Mouse (Mus musculus): ENCODE results near the gene Ttll12. TPM values are rescaled to one million over a fixed set of nuclear protein-coding genes. Genes with fewer than 3 reads are reported as not detected.

The Ttll12 gene
- total and polyA plus RNA-seq, 2 experiments: 4.9 to 11.2 TPM

DNA sequence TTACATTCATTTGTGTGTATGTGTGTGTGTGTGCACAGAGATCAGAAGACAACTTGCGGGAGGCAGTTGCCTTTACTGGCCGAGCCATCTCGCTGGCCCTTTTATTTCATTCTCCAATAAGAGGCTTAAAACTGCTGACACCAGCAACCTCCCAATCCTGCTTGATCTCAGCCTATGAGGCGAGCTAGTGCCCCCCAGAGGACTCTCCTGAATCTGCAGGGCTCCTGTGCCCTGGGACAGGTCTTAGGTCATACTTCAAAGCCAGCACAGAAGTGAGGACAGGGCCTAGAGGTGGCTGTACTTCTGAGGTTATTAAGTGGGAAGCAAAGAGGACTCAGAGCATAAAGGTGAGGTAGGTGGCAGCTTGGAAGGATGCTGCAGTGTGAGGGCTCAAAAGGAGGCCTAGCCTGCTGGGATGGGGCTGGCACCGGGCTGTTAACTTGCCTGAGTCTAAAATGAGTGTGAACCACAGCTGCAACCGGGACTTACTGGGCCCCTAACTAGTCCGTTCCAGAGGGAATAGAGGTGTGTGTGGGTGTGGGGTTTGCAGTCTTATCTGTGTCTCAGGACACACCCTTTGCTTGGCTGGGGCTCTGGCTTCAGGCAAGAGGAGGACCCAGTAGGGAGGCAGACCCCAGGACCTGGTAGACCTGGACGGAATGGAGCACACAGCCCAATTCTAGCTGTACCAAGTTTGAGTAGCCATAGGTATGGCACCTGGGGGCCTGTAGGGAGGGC is 11.4 kb downstream of the Ttll12 start:
- H3K27ac ChIP-seq (replicated peaks; ENCODE audit: insufficient read depth, low read depth, low read length): no peak overlapping the region
- H3K27me3 ChIP-seq (ENCODE audit: control insufficient read depth, insufficient read depth, low read length): no peaks in the 10 kb centered on the region
- no peaks in the 10 kb centered on the region for H3K79me2 ChIP-seq (ENCODE audit: control insufficient read depth, insufficient read depth, low read length)
- TF ChIP-seq POLR2A (IDR thresholded peaks at IDR 0.05; ENCODE audit: extremely low read depth, insufficient read depth, low read length): no peak
- TF ChIP-seq CTCF (IDR thresholded peaks at IDR 0.05; ENCODE audit: low read depth, low read length): peak; percentile 90
- H3K4me3 ChIP-seq (ENCODE audit: insufficient read depth, low read depth, low read length): no peak overlapping the region
- H3K9ac ChIP-seq (ENCODE audit: low read depth, low read length): no peak overlapping the region
- WGBS: 61% methylated on average over 8 of the region's 8 CpGs
- DNase-seq (ENCODE audit: extremely low read depth, low read depth, low spot score): peak; percentile 76
- no peaks in the 10 kb centered on the region for H3K4me1 ChIP-seq (ENCODE audit: control insufficient read depth, insufficient read depth, low read length)
- H3K36me3 ChIP-seq (ENCODE audit: control insufficient read depth, insufficient read depth, low read length): peaks cover 1% of the 10 kb centered on the region; the same call in 1 of the 2 replicates

DNA sequence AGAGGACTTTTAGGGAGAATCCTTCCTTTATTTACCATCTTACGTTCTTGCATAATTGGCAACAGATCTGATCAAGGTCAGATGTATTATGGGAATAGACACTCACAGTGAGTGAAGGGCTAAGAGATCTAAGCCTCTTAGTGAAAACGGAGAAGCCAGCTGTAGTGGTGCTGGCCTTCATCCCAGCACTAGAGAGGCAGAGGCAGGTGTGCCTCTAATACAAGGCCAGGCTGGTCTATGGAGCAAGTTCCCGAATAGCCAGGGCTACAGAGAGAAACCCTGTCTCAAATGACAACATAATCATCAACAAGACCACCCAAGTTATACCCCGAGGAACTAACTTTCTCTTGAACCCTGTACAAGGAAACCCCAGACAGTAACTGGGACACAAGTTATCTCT is 12.0 kb downstream of the Ttll12 start:
- no peaks in the 10 kb centered on the region for H3K79me2 ChIP-seq (ENCODE audit: control insufficient read depth, insufficient read depth, low read length)
- peaks cover 1% of the 10 kb centered on the region; the same call in 1 of the 2 replicates for H3K36me3 ChIP-seq (ENCODE audit: control insufficient read depth, insufficient read depth, low read length)
- TF ChIP-seq POLR2A (IDR thresholded peaks at IDR 0.05; ENCODE audit: extremely low read depth, insufficient read depth, low read length): no peak
- TF ChIP-seq CTCF (IDR thresholded peaks at IDR 0.05; ENCODE audit: low read depth, low read length): no peak
- no peaks in the 10 kb centered on the region for H3K4me1 ChIP-seq (ENCODE audit: control insufficient read depth, insufficient read depth, low read length)
- no peak overlapping the region for H3K9ac ChIP-seq (ENCODE audit: low read depth, low read length)
- no peak overlapping the region for H3K4me3 ChIP-seq (ENCODE audit: insufficient read depth, low read depth, low read length)
- 78% methylated on average over 4 of the region's 4 CpGs for WGBS
- no peak overlapping the region for H3K27ac ChIP-seq (replicated peaks; ENCODE audit: insufficient read depth, low read depth, low read length)
- DNase-seq (ENCODE audit: extremely low read depth, low read depth, low spot score): no peak
- H3K27me3 ChIP-seq (ENCODE audit: control insufficient read depth, insufficient read depth, low read length): no peaks in the 10 kb centered on the region

DNA sequence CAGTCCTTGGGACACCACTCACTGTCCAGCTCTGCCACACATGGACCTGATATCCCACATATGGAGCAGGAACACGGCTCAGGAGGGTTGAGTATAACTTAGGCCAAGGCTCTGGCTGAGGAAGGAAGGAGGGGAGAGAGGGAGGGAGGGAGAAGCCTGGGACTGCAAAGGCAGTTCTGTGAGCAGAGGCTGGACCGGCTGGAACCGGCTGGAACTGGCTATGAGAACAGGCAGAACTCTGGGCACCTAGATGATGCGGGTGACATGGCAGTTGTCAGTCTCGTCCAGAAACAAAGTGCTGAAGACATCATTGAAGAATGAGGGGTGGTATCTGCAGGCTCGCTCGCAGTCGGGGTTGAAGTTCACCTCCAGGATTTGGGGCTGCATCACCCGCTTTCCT is 18.3 kb downstream of the Ttll12 start:
- H3K27me3 ChIP-seq (ENCODE audit: control insufficient read depth, insufficient read depth, low read length): no peaks in the 10 kb centered on the region
- no peak overlapping the region for H3K4me3 ChIP-seq (ENCODE audit: insufficient read depth, low read depth, low read length)
- TF ChIP-seq POLR2A (IDR thresholded peaks at IDR 0.05; ENCODE audit: extremely low read depth, insufficient read depth, low read length): no peak
- no peak for TF ChIP-seq CTCF (IDR thresholded peaks at IDR 0.05; ENCODE audit: low read depth, low read length)
- H3K27ac ChIP-seq (replicated peaks; ENCODE audit: insufficient read depth, low read depth, low read length): no peak overlapping the region
- 93% methylated on average over 9 of the region's 9 CpGs for WGBS
- peaks cover 10% of the 10 kb centered on the region; the same call in 1 of the 2 replicates for H3K36me3 ChIP-seq (ENCODE audit: control insufficient read depth, insufficient read depth, low read length)
- DNase-seq (ENCODE audit: extremely low read depth, low read depth, low spot score): no peak
- H3K4me1 ChIP-seq (ENCODE audit: control insufficient read depth, insufficient read depth, low read length): peaks cover 7% of the 10 kb centered on the region
- H3K79me2 ChIP-seq (ENCODE audit: control insufficient read depth, insufficient read depth, low read length): no peaks in the 10 kb centered on the region
- H3K9ac ChIP-seq (ENCODE audit: low read depth, low read length): no peak overlapping the region

DNA sequence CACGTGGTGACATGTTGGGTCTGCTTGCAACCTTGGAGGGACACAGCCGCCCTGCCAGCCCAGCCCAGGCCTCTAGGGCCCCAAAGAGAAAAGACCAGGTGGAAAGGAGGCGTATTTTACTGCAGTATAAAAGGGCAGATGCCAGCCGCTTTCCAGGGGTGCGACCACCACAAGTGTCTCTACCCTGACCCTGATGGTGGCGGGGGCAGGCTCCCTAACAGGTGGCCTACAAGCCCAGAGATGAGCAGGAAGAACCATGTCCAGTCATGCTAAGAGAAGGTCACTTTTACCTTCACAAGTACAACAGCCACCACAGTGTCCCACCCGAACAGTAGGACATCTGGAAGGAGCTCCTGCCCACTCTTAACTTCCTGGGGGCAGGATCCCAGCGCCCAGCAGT is 19.4 kb downstream of the Ttll12 start:
- peaks cover 14% of the 10 kb centered on the region for H3K4me1 ChIP-seq (ENCODE audit: control insufficient read depth, insufficient read depth, low read length)
- TF ChIP-seq POLR2A (IDR thresholded peaks at IDR 0.05; ENCODE audit: extremely low read depth, insufficient read depth, low read length) (no peak), CTCF (IDR thresholded peaks at IDR 0.05; ENCODE audit: low read depth, low read length) (no peak)
- no peaks in the 10 kb centered on the region for H3K27me3 ChIP-seq (ENCODE audit: control insufficient read depth, insufficient read depth, low read length)
- WGBS: 97% methylated on average over 8 of the region's 8 CpGs
- peaks cover 10% of the 10 kb centered on the region; the same call in 1 of the 2 replicates for H3K36me3 ChIP-seq (ENCODE audit: control insufficient read depth, insufficient read depth, low read length)
- no peak for DNase-seq (ENCODE audit: extremely low read depth, low read depth, low spot score)
- H3K27ac ChIP-seq (replicated peaks; ENCODE audit: insufficient read depth, low read depth, low read length): no peak overlapping the region
- H3K9ac ChIP-seq (ENCODE audit: low read depth, low read length): no peak overlapping the region
- no peak overlapping the region for H3K4me3 ChIP-seq (ENCODE audit: insufficient read depth, low read depth, low read length)
- H3K79me2 ChIP-seq (ENCODE audit: control insufficient read depth, insufficient read depth, low read length): no peaks in the 10 kb centered on the region

DNA sequence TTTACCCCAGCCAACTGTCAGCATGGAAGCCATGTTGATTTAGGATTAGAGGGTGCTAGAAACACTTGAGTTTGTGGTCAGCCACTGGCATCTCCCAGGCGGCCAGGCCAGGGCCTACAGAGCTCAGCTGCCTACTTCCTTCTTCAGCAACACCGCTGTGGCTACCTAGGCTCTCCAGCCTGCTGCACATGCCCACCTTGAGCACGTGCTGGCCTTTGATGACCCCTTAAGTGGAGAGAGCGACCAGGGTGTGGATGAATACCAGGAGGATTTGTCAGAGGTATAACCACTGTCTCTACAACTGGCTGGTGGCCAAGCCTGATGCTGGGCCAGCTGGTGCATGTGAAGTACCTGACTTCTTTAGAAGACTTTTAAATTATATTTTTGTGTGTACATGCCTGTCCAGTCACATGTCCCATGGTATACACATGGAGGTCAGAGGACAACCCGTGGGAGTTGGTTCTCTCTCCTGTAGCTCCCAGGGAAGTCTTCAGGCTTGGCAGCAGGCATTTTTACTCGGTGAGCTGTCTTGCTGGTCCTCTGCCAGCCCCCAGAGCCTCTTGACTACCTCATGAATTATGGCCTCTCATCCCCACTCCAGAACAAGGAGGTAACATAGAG is 20.1 kb downstream of the Ttll12 start:
- WGBS: 79% methylated on average over 6 of the region's 6 CpGs
- no peak for DNase-seq (ENCODE audit: extremely low read depth, low read depth, low spot score)
- H3K36me3 ChIP-seq (ENCODE audit: control insufficient read depth, insufficient read depth, low read length): peaks cover 10% of the 10 kb centered on the region; the same call in 1 of the 2 replicates

DNA sequence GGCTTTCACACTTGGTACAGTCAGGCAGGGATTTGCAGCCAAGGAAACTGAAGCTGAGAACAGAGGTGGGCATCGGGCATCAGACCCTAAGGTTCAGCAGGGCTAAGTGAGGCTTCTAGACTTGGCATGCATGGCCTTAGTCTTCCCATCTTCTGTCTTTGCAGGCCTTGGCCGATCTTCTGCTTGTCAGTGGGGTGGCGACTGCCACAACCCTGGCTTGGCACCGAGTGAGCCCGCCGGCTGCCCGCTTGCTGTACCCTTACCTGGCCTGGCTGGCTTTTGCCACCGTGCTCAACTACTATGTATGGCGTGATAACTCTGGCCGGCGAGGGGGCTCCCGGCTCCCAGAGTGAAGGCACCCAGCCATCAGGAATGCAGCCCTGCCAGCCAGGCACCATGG is 21.4 kb downstream of the Ttll12 start:
- no peaks in the 10 kb centered on the region for H3K79me2 ChIP-seq (ENCODE audit: control insufficient read depth, insufficient read depth, low read length)
- TF ChIP-seq POLR2A (IDR thresholded peaks at IDR 0.05; ENCODE audit: extremely low read depth, insufficient read depth, low read length) (no peak), CTCF (IDR thresholded peaks at IDR 0.05; ENCODE audit: low read depth, low read length) (no peak)
- no peaks in the 10 kb centered on the region for H3K27me3 ChIP-seq (ENCODE audit: control insufficient read depth, insufficient read depth, low read length)
- no peak for DNase-seq (ENCODE audit: extremely low read depth, low read depth, low spot score)
- peaks cover 14% of the 10 kb centered on the region for H3K4me1 ChIP-seq (ENCODE audit: control insufficient read depth, insufficient read depth, low read length)
- no peak overlapping the region for H3K27ac ChIP-seq (replicated peaks; ENCODE audit: insufficient read depth, low read depth, low read length)
- 98% methylated on average over 12 of the region's 12 CpGs for WGBS
- H3K9ac ChIP-seq (ENCODE audit: low read depth, low read length): no peak overlapping the region
- H3K36me3 ChIP-seq (ENCODE audit: control insufficient read depth, insufficient read depth, low read length): peaks cover 10% of the 10 kb centered on the region; the same call in 1 of the 2 replicates
- H3K4me3 ChIP-seq (ENCODE audit: insufficient read depth, low read depth, low read length): no peak overlapping the region

More for the DNA sequence above, 20.1 kb downstream of the Ttll12 start:
- H3K9ac ChIP-seq (ENCODE audit: low read depth, low read length): no peak overlapping the region
- H3K27me3 ChIP-seq (ENCODE audit: control insufficient read depth, insufficient read depth, low read length): no peaks in the 10 kb centered on the region
- no peaks in the 10 kb centered on the region for H3K79me2 ChIP-seq (ENCODE audit: control insufficient read depth, insufficient read depth, low read length)
- H3K4me1 ChIP-seq (ENCODE audit: control insufficient read depth, insufficient read depth, low read length): peaks cover 14% of the 10 kb centered on the region
- TF ChIP-seq CTCF (IDR thresholded peaks at IDR 0.05; ENCODE audit: low read depth, low read length): no peak
- no peak for TF ChIP-seq POLR2A (IDR thresholded peaks at IDR 0.05; ENCODE audit: extremely low read depth, insufficient read depth, low read length)
- no peak overlapping the region for H3K4me3 ChIP-seq (ENCODE audit: insufficient read depth, low read depth, low read length)
- no peak overlapping the region for H3K27ac ChIP-seq (replicated peaks; ENCODE audit: insufficient read depth, low read depth, low read length)
